21 mouse cellular contexts compared by ENCODE assay signal in genomic region chr9:92567474-92567873, GRCm38 (mm10).
"Had no signal": no experiment of that assay in that cellular context is flagged by ENCODE, and none has a peak within 500 bp of the region (broad histone marks: within the 10 kb centered on the region; RNA-seq: fewer than 3 reads in every experiment).

No protein-coding gene starts in this region.

- DNase-seq: liver, embryonic 13.5 days; liver, postnatal 0 days; lung, postnatal 10 days; lung, postnatal 36 days; midbrain, embryonic 14.5 days; retina, postnatal 1 day; right cerebral cortex, adult 18-20 months; right cerebral cortex, postnatal 25 days; right cerebral cortex, postnatal 4 days; spleen, adult 18-20 months; thymus, adult 18-20 months; thymus, postnatal 14 days; thymus, postnatal 36 days had no signal

- H3K9me3 ChIP-seq: liver, embryonic 13.5 days; liver, embryonic 15.5 days; megakaryocyte, embryonic 14.5 days; neural tube, embryonic 15.5 days had no signal

- H3K27me3 ChIP-seq: liver, embryonic 13.5 days; liver, embryonic 15.5 days; megakaryocyte, embryonic 14.5 days; midbrain, embryonic 12.5 days; neural tube, embryonic 13.5 days; neural tube, embryonic 15.5 days had no signal

- H3K4me2 ChIP-seq: liver, embryonic 13.5 days; liver, embryonic 15.5 days; midbrain, embryonic 12.5 days; neural tube, embryonic 13.5 days; neural tube, embryonic 15.5 days had no signal

- H3K27ac ChIP-seq: liver, embryonic 13.5 days; liver, embryonic 15.5 days; macrophage; midbrain, embryonic 12.5 days; neural tube, embryonic 13.5 days; neural tube, embryonic 15.5 days had no signal

- ATAC-seq: liver, postnatal 0 days; midbrain, embryonic 16.5 days had no signal

- H3K36me3 ChIP-seq: liver, embryonic 13.5 days; liver, embryonic 15.5 days; midbrain, embryonic 12.5 days; neural tube, embryonic 13.5 days; neural tube, embryonic 15.5 days had no signal

- H3K9ac ChIP-seq: liver, embryonic 13.5 days; liver, embryonic 15.5 days; liver, postnatal 0 days; midbrain, embryonic 12.5 days; neural tube, embryonic 13.5 days; neural tube, embryonic 15.5 days had no signal

- H3K4me1 ChIP-seq: liver, embryonic 13.5 days; liver, embryonic 15.5 days; midbrain, embryonic 12.5 days; neural tube, embryonic 13.5 days had no signal

- H3K4me3 ChIP-seq: liver, embryonic 13.5 days; liver, embryonic 15.5 days; megakaryocyte, embryonic 14.5 days; midbrain, embryonic 12.5 days; myocyte; neural tube, embryonic 13.5 days; neural tube, embryonic 15.5 days had no signal
